Mouse (Mus musculus) myocyte (in vitro differentiated cells): Measurements from ENCODE around the gene Ttc7.

ENCODE experiments used
- E2F4 ChIP-seq: IDR thresholded peaks from one replicate; pipeline ENCODE4 v1.6.1; 2011; ENCODE audit warnings: mild to moderate bottlenecking, control low read depth, moderate library complexity; ENCODE audit not compliant: insufficient read depth
- MYOD1 ChIP-seq, 3 experiments: IDR thresholded peaks; one replicate each; pipeline ENCODE4 v1.6.1; 2011; ENCODE audit warnings: control low read depth in 2 of 3, low read depth in 2 of 3, mild to moderate bottlenecking in 2 of 3, moderate library complexity in 1 of 3; ENCODE audit not compliant: insufficient read length in 2 of 3, control insufficient read depth in 1 of 3
- POLR2A ChIP-seq: IDR thresholded peaks from one replicate; pipeline ENCODE4 v1.6.1; 2011; ENCODE audit warnings: low read depth, mild to moderate bottlenecking, control low read depth, moderate library complexity; ENCODE audit not compliant: insufficient read length

- no peak for TF ChIP-seq POLR2A
- no peak for TF ChIP-seq MYOD1 (IDR thresholded peaks at IDR 0.05; ENCODE audit: control insufficient read depth in 1 of 3, insufficient read length in 2 of 3, low read depth in 2 of 3)
- TF ChIP-seq E2F4 = no peak
Measured at GRCm38 (mm10) chr17:87302014-87302794, 19.5 kb downstream of the Ttc7 start.
